Mouse (Mus musculus): ENCODE results near the gene Rmnd5a. TPM values are rescaled to one million over a fixed set of nuclear protein-coding genes. Genes with fewer than 3 reads are reported as not detected.

Gene Rmnd5a
- 11.4 TPM for polyA plus RNA-seq (2015; fragmentation: Illumina TruSeq; extraction: RNeasy Lipid Tissue Mini Kit (QIAGEN cat#74804); ENCODE audit: insufficient read depth, low read depth, low replicate concordance)

DNA sequence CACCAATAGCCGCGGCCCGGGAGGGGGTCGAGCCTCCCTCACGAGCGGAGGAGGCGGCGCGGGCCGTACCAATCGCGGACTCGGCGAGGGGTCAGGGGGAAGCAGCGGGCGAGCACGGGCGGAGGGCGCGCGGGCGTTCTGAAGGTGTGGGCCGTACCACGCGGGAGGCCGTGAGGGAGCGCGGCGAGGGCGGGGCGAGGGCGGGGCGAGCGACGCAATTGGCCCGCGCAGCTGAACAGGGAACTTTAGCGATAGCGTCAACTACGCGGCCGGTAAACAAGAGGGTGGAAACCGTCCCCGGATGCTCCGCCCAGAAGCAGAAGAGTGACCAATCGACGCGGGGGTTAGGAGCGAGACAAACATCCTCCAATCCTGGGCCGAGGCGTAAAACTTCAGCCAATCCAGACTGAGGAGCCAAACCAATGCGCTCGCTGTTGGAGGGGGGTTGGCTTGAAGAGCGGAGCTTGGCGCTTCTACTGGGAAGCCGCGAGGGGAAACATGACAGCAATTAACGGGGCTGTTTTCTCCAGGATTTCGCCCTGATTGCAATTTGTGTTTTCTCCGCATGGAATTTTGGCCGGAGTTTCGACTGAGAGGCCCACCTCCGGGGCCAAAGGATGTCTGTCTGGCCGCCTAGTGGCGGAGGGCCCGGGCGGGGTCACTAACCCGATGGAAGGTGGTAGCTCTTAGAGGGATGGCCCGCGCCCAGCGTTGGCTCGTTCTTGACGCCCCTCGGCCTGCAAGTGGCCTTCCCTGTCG lies at the start of gene Rmnd5a:
Rmnd5a (minus strand) TSS at position 146 of the 759 bp plus-strand sequence.

DNA sequence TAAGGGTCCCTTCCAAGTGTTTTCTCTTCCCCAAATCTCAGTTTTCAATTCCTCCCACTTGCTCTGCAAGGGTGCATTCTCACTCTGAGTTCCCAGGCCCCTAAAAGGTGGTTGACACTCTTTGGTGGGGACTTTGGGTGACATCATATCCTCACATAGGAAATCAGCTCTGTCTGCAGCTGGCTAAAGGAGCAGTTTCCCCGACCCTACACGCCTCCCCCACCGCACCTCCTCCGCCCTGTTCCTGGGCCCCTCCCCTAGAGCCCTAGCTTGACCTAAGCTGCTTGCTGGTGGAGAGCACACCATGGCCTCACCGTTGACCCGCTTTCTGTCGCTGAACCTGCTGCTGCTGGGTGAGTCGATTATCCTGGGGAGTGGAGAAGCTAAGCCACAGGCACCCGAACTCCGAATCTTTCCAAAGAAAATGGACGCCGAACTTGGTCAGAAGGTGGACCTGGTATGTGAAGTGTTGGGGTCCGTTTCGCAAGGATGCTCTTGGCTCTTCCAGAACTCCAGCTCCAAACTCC lies 67.1 kb downstream of the Rmnd5a start, which contains the start of gene Cd8a:
Cd8a (plus strand) TSS at position 179 of the 527 bp plus-strand sequence.

Other genes with a start within 250 kb of the Rmnd5a start
- not detected for gene Fabp1, start 240.8 kb downstream of the Rmnd5a start, polyA plus RNA-seq (2015; fragmentation: Illumina TruSeq; extraction: RNeasy Lipid Tissue Mini Kit (QIAGEN cat#74804); ENCODE audit: insufficient read depth, low read depth, low replicate concordance)
- gene Krcc1, start 169.0 kb downstream of the Rmnd5a start, polyA plus RNA-seq (2015; fragmentation: Illumina TruSeq; extraction: RNeasy Lipid Tissue Mini Kit (QIAGEN cat#74804); ENCODE audit: insufficient read depth, low read depth, low replicate concordance) = 9.7 TPM
- gene Smyd1, start 118.4 kb downstream of the Rmnd5a start, polyA plus RNA-seq (2015; fragmentation: Illumina TruSeq; extraction: RNeasy Lipid Tissue Mini Kit (QIAGEN cat#74804); ENCODE audit: insufficient read depth, low read depth, low replicate concordance) = not detected
- not detected for gene Cd8b1, start 117.8 kb downstream of the Rmnd5a start, polyA plus RNA-seq (2015; fragmentation: Illumina TruSeq; extraction: RNeasy Lipid Tissue Mini Kit (QIAGEN cat#74804); ENCODE audit: insufficient read depth, low read depth, low replicate concordance)
- not detected for gene Cd8a, start 67.2 kb downstream of the Rmnd5a start, polyA plus RNA-seq (2015; fragmentation: Illumina TruSeq; extraction: RNeasy Lipid Tissue Mini Kit (QIAGEN cat#74804); ENCODE audit: insufficient read depth, low read depth, low replicate concordance)
- gene Rnf103, start 53.3 kb upstream of the Rmnd5a start, polyA plus RNA-seq (2015; fragmentation: Illumina TruSeq; extraction: RNeasy Lipid Tissue Mini Kit (QIAGEN cat#74804); ENCODE audit: insufficient read depth, low read depth, low replicate concordance) = 6.2 TPM
- 22.5 TPM for gene Chmp3, start 103.2 kb upstream of the Rmnd5a start, polyA plus RNA-seq (2015; fragmentation: Illumina TruSeq; extraction: RNeasy Lipid Tissue Mini Kit (QIAGEN cat#74804); ENCODE audit: insufficient read depth, low read depth, low replicate concordance)
- 10.1 TPM for gene Kdm3a, start 192.4 kb upstream of the Rmnd5a start, polyA plus RNA-seq (2015; fragmentation: Illumina TruSeq; extraction: RNeasy Lipid Tissue Mini Kit (QIAGEN cat#74804); ENCODE audit: insufficient read depth, low read depth, low replicate concordance)

Measured in pancreas, adult 10 weeks (tissue).